Mouse (Mus musculus) lung, postnatal 14 days (tissue): ENCODE measurements around the gene Elp1.

Experiments used
- DNase-seq: peaks from one replicate; pipeline ENCODE4 v3.0.0; 2021

The Elp1 gene

DNA sequence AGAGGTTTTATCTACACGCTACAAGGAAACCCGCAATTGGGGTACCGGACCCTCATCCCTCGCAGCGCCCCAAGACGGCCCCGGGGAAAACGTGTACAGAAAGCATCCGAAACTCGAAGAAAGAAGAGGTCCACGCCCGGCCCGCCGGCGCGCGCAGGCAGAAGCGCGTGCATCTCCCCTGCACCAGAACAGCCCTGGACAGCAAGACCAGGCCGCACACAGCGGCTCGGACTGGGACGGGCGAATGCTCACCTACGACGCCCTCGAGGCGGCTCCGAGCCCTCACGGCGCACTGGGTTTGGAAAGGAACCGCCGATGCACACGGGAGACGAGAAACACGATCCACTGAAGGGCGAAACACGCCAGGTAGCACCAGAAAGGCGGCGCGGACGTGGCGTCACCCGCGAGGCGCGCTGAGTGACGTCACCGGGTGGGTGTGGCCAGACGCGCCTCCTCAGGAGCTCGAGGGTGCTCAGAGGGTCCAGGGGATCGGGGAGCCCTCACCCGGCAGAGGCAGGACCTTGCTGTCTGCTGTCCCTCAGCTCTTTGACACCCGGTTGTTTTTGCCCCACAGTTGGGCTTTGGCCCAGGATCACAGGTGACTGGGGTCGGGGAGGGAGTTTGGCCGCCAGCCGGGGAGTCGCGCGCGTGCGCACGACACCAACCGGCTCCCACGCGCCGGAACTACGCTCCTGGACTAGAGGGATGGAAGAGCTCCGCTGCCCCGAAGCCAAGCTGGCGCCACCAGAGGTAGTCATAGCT is at the start of gene Elp1, which contains the start of gene Fam206a:
Gene Elp1, minus strand, starts transcription at position 425 of the 762 bp plus-strand sequence.
Gene Fam206a, plus strand, starts transcription at position 439 of the 762 bp plus-strand sequence.
- DNase-seq: peak; percentile 97

DNA sequence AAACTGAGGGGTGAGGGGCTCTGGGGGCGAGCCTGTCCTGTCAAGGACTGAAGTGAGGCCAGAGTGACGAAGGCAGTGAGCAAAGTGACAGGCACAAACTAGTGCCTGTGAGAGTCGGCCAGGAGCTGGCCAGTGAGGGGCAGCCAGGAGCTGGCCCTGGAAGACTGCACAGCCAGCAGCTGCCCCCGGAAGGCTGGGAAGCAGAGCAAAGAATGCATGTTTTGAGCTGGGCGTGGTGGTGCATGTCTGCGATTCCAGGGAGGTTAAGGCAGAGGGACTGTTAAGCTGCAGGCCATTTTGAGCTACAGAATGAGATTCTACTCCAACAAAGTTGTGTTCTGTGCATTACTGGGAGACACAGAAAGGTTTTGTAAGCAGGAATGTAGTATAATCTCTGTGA is 48.6 kb upstream of the Elp1 start:
- peak; percentile 24 for DNase-seq

- no peak for DNase-seq
Observed at GRCm38 (mm10) chr4:56848044-56848443, 45.9 kb upstream of the Elp1 start.

DNA sequence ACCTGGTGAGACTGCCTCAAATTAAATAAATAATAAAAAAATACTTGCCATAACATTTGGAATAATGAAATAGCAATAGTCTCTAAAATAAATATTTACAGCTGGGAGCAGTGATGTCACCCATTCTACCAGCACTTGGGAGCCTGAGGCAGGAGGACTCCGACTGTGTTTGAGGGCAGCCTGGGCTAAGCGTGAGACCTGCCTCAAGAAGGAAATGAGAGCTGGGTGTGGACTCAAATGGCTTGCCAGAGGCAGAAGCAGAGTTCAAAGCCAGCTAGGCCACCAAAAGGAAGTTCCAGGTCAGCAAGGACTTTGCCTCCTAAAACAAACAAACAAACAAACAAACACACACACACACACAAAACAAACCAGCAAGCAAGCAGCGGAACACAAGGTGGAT is 45.3 kb upstream of the Elp1 start:
- no peak for DNase-seq

- no peak for DNase-seq
Observed at GRCm38 (mm10) chr4:56845896-56846533, 43.9 kb upstream of the Elp1 start.

DNA sequence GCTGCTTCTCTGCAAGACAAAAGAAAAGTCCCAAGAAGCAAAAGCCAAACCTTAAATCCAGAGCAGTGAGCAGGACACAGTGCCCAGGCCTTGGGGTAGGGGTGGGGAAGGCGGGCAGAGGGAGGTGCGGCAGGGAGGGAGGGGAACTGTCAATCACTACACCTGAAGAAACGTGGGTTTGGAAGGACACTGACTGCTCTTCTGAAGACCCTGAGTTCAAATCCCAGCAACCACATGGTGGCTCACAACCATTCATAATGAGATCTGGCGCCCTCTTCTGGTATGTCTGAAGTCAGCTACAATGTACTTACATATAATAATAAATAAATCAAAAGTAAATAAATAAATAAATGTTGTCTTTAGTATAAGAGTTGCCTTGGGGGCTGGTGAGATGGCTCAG is 42.8 kb upstream of the Elp1 start:
- no peak for DNase-seq

DNA sequence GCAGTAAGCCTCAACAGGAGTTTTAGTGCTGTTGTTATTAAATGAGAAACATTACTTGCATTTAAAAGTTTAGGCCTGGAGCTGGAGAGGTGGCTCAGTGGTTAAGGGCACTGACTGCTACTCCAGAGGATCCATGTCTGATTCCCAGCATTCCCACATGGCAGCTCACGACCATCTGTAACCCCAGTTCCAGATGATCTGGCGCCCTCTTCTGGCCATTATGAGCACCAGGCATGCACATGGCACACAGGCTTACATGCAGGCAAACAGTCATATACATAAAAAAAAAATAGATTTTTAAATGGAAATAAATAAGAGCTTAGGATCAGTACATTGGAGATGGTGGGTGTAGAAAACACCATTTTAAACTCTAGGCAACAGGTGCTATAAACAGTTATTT is 41.8 kb upstream of the Elp1 start:
- no peak for DNase-seq

- DNase-seq: no peak
Observed at GRCm38 (mm10) chr4:56842501-56842900, 40.4 kb upstream of the Elp1 start.

- DNase-seq: no peak
Observed at GRCm38 (mm10) chr4:56840297-56840696, 38.2 kb upstream of the Elp1 start.

- DNase-seq: no peak
Observed at GRCm38 (mm10) chr4:56837661-56838060, 35.5 kb upstream of the Elp1 start.

DNA sequence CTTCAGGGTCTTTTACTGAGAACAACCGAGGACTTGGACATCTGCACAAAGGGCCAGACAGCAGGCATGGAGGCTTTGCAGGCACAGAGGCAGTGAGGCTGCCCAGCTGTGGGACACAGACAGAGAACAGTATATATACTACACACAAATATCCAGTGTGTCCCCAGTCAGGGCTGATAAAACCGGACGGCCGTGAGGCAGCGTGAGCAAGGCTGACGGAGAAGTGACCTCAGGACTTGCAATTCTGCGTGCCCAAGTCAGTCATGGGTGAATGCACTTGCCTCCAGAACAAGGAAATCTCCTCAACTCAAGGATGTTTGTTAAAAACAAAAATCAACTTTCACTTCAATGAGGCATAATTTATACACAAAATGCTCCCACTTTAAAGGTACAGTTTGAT is 29.9 kb upstream of the Elp1 start:
- no peak for DNase-seq

DNA sequence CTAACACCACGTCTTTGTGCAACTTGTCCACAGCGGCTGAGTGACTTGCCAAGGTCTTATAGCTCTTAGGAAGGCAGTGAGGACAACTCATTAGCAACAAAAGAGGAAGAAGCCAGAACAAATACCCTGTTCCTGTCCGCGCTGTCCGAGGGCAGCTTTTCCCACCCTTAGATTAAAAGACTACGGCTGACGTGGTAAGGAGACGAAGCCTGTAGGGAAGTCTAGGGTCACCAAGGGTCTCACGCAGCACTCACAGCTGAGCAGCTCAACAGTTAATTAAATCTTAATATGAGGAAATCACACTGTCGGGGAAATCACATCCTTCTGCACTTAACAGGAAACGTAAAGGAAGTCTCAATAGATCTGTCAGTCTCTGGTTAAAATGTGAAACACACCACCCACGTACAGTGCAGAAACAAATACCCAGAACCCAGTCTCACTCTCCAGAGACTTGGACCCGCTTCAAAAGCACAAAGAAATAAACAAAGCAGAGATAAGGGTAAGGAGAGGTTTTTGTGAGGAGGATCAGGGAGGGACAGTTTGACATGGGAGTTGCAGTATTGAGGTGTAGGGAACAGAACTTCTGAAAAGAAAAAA is 29.0 kb upstream of the Elp1 start:
- no peak for DNase-seq

GRCm38 (mm10) chr4:56829511-56829921 is 27.4 kb upstream of the Elp1 start:
- no peak for DNase-seq

DNA sequence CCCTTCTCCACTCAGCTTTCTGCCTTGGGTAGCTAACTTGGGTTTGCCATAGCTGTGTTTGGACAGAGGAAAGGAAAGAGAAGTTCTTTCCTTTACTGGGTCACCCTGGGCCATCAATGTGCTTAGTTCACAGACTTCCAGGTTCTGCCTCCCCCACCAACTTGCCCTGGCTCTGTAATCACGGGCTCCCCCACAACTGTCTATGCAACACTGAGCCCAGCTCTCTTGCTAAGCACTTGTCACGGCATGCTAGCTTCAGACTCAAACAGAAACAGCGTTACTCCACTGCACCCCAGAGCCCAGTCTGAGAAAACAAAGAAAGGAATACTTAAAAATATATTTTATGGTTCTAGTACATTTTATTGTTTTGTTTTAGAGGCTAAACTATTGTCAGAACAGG is 26.8 kb upstream of the Elp1 start:
- no peak for DNase-seq

DNA sequence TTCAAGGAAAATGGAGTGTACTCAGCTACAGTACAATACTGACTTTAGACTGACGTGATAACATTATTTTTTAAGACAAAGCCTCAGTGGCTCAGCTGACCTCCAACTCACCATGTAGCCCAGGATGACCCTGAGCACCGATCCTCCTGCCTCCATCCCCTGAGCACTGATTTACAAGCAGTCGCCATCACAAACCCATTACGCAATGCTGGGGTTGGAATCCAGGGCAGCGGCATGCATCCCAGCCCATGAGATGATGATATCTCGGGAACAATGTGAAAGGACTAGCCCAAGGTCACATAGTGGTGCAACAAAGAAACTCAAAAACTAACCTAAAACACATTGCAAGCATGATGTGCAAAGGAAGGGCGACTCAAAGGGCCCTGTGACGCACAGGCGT is 22.1 kb upstream of the Elp1 start:
- DNase-seq: no peak

- no peak for DNase-seq
Observed at GRCm38 (mm10) chr4:56820017-56820550, 18.0 kb upstream of the Elp1 start.

GRCm38 (mm10) chr4:56815131-56815530 is 13.0 kb upstream of the Elp1 start:
- no peak for DNase-seq

GRCm38 (mm10) chr4:56812096-56812495 is 10.0 kb upstream of the Elp1 start:
- no peak for DNase-seq

GRCm38 (mm10) chr4:56811642-56812041 is 9.5 kb upstream of the Elp1 start:
- no peak for DNase-seq

GRCm38 (mm10) chr4:56809050-56809449 is 6.9 kb upstream of the Elp1 start:
- DNase-seq: no peak

DNA sequence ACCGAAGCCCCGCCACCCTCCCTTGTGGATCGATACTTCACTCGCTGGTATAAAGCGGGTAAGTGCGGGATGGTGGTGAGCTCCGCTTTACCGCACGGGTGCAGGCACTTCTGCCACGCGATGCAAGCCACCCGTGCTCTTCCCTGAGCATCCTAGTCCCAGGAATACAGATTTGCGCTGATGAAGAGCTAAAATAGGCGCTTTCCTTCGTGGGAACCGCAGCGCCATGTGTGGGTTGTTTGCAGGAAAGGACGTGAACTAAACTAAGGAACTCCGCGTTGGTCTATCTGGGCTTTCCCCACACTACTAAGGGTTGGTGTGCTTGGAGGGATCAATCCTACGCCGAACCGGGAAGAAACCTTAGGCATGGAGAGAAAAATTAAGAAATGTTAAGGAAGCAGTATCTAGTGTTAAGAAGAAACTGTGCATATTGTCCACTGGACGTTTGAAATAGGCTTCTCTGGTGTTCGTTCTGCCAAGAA is 579 bp upstream of the Elp1 start:
- DNase-seq: no peak

DNA sequence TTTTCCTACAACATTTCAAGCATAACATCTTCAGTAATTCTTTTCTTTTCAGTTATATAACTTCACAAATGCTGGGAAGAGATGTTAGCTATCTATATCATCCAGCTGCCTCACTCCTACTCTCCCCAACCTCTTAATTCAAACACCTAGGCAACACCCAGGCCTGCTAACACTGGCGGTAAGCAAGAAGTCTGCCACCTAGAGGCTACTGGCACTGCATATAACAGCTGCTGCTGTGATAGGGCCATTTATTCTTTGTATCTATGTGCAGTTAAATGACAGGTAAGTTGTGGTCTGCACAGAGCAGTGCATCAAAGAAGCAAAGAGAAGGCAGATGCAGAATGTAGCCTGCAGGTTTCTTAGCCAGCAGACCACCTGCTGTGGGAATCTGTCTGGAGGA is 10.8 kb downstream of the Elp1 start:
- DNase-seq: no peak

GRCm38 (mm10) chr4:56771065-56771464 is 31.1 kb downstream of the Elp1 start:
- no peak for DNase-seq

DNA sequence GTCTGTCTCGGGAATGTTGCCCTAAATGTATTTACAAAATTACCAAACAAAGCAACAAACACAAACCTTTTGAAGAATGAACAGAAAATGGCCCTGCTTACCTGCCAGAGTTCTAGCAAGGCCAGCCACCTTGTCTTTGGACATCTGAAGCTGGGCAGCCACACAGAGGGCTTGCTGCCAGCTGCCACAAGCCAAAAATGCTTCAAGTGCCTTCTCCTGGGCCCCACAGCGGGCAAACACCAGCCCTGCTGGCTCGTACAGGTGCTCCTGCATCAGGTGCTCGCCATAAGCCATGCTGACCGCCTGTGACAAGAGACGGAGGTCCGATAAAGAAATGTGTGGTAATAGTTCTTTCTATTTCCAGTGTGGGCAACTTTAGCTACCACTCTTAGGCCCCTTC is 33.2 kb downstream of the Elp1 start:
- DNase-seq: peak; percentile 35
